Mouse (Mus musculus) CH12.LX (cell line): ENCODE measurements at regions not wholly inside any gene's neighbourhood (a gene's known extent, or its start where the extent isn't known, plus 50 kb on each side); places are given as distances from the start of the nearest gene placed in this dataset.

Experiments
- CTCF ChIP-seq, 2 experiments: IDR thresholded peaks in 1 of 2; conservative IDR thresholded peaks in 1 of 2; 2 replicates each; pipeline ENCODE4 v1.5.1; 2011 to 2012; ENCODE audit warnings: low read depth in 2 of 2, low read length in 2 of 2, improper control_type of control experiment in 1 of 2, inconsistent platforms in 1 of 2, mild to moderate bottlenecking in 1 of 2, moderate library complexity in 1 of 2
- E2F4 ChIP-seq: IDR thresholded peaks from 2 replicates; pipeline ENCODE4 v1.6.1; 2011; ENCODE audit warnings: low read depth, low read length, improper control_type of control experiment; ENCODE audit not compliant: insufficient replicate concordance
- ELF1 ChIP-seq: IDR thresholded peaks from 2 replicates; pipeline ENCODE4 v1.6.1; 2014; ENCODE audit warnings: low read depth, mild to moderate bottlenecking, inconsistent platforms, low read length, improper control_type of control experiment
- ETS1 ChIP-seq: conservative IDR thresholded peaks from 2 replicates; pipeline ENCODE4 v1.6.1; 2012; ENCODE audit warnings: low read depth, mild to moderate bottlenecking, inconsistent platforms, low read length, improper control_type of control experiment, moderate library complexity
- MAX ChIP-seq: IDR thresholded peaks from 2 replicates; pipeline ENCODE4 v1.6.1; 2011; ENCODE audit warnings: low read length, improper control_type of control experiment
- NELFE ChIP-seq: IDR thresholded peaks from 2 replicates; pipeline ENCODE4 v1.6.1; 2011; ENCODE audit warnings: low read depth, low read length, improper control_type of control experiment
- POLR2A ChIP-seq: IDR thresholded peaks from 2 replicates; pipeline ENCODE4 v1.6.1; 2011; ENCODE audit warnings: low read depth, mild to moderate bottlenecking, improper control_type of control experiment, low read length

GRCm38 (mm10) chr3:34761783-34762182, 111.6 kb downstream of the Sox2 start:
- TF ChIP-seq CTCF (conservative IDR thresholded peaks at IDR 0.05 in 1 of 2, IDR thresholded peaks at IDR 0.05 in 1 of 2; ENCODE audit: low read depth in 2 of 2, low read length in 2 of 2) (no peak), E2F4 (no peak), MAX (no peak), POLR2A (no peak), ELF1 (no peak), ETS1 (no peak), NELFE (no peak)
